Mouse (Mus musculus) A20 (cell line): ENCODE results near the gene Zdhhc3.

Source experiments
- DNase-seq: peaks from one replicate; pipeline ENCODE4 v3.0.0-alpha.2; 2011; ENCODE audit warnings: low read depth, low spot score

The Zdhhc3 gene

DNA sequence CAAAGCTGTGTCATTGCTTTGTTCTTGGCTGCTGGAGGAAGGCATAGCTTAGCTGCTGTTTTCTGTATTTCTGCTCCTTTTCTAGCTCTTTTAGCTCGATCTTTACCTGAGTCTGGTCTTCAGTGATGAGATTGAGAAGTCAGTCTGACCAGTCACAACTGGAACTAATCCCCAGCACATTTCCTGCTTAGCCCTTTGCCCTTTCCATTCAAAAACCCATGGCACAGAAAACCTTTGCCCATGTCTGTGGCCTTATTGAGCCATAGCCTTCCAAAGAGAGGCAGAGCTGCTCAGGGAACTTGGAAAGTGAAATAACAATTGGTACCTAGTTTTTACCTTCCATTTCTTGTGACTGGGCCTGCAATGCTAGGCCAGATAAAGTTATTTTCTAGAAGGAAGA, 2.6 kb upstream of the Zdhhc3 start:
- DNase-seq: no peak

DNA sequence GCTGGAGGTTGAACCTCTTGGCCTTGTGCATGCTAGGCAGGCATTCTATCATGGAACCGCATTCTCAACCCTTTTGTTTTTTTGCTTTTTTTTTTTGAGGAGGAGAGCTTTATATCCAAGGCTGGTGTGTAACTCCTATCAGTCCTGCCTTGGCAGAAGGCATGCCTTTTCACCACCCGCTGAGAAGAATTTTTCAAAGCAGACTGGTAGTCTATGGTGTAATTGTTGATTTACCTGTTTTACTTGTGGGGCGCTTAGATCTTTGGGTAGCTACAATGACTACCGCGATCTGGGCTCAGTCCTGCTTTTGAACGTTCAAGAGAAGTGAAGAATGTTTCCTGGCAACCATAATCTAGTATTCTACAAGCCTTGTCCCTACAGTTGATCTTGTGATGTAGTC, 926 bp upstream of the Zdhhc3 start:
- DNase-seq: peak; percentile 34

DNA sequence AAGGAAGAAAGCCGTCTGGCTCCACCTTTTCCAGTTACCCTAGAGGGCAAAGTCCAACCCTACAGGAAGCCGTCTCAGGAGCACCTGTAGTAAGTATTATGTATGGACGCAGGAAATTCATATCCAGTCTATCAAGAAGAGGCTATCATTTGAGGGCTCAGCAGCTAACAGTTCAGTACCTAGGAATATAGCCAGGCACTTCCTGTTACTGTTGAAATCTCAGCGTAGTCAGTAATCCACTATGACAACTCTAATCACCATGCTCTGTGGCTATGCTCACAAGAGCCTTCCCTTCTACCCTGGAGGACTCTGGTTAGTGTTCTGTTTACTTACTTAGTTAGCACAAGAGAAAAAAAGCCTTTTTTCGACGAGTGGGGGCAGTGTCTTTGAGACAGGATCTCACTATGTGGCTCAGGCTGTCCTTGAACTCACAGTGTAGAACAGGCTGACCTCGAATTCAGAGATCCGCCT, 1.2 kb downstream of the Zdhhc3 start:
- DNase-seq: peak; percentile 68

DNA sequence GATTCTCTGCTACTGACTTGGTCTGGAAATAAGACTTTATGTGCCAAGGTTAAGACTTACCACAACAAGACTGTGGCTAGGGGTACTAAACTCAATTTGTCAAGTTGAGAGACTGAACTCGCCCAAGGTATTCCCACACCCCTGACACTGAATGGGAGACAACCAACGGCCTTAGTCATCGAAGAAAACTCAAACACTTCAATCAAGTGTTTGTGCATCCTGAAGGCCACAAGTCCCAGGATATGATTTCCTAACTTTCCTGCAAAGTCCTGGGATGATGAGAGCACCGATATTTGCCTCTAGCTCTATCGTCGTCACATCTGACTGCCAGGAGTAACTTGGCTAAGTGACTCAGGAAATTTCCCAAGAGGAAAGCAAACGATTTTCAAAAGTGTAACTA, 3.8 kb downstream of the Zdhhc3 start:
- DNase-seq: no peak

DNA sequence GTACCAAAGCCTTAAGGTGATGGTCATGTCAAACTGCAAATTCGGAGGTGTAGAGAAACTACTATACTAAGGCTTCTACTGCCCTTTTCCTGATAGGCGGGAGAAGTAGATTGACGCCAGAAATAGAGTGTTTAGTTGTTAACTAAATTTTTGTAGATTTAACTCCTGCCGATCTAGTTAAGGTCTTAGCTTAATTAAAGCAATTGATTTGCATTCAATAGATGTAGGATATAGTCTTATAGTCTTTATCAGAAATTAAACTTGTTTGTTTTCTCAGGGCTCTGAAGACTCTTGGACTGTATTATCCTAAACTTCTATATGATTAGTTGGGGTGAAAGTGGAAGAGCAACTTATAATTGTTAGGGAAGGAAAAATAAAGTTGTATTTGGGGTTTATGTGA, 5.8 kb downstream of the Zdhhc3 start:
- no peak for DNase-seq

DNA sequence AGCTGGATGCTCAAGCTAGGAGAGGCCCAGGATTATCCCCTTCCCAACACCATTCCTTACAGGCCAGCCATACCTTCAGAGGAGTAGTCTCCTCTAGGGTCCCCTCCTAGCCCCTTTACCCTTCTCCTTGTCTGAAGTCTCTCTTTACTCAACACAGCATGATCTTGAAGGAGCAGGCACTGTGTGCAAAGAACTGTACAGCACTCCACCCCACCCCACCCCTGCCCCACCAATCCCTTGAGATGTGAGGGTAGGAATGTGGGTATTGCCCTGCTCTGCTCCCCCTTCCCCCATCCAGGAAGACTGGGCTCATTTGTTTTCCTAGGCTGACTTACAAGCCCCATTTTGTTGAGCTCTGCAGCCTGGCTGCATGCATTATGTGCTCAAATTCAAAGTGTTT, 8.6 kb downstream of the Zdhhc3 start:
- DNase-seq: no peak

DNA sequence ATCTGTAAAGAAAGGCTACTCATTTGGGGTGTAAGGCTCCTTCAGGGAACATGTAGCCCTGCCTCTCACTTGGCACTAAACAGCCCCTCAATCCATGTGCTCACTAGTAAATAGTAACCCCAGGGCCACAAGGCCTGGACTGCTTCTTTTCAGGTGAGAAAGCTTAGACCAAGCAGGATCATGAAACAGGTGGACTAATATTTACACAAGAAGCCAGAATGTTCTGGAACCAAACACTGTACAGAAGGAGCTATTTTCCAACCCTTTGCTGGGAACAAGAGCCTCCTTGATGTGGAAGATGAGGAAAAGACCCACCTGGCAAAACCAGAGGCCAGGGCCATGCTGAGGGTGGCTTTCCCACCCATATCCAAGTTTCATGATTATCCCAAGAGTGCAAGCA, 9.6 kb downstream of the Zdhhc3 start:
- DNase-seq: no peak

DNA sequence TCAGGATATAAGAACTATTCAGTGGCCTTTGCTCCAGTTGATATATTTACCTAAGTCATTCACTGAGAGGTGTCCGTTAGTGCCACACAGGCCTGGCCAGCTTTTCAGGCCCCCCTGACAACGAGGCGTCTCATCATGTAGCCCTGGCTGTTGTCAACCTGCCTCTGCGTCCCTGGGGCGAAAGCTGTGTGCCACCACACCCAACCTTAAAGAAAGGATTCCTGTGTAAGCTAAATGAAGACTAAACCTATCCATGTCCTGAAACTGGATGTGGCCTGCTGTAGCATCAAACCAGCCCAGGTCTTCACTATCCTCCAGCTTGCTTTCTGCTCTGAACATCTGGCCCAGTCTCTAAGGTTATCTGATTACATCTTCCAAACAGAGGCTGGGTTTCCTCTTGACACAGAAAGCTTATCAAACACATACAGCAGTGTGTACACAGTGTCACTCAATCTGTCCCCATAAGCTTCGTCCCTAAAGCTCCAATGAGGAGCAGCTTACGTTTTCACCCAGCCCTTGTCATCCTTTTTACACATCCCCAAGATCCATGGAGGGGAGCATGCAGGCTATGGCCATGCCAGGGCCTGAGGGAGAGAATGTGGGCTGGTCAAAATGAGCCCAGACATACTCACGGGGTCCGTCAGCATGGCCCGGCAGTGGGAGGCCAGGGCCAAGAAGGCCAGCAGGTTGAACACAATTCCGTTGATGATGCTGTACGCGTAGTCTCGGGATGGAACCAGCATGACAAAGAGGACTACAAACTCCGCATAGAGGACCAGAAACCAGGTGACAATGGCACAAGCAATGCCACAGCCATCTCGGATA, 13.2 kb downstream of the Zdhhc3 start:
- no peak for DNase-seq

DNA sequence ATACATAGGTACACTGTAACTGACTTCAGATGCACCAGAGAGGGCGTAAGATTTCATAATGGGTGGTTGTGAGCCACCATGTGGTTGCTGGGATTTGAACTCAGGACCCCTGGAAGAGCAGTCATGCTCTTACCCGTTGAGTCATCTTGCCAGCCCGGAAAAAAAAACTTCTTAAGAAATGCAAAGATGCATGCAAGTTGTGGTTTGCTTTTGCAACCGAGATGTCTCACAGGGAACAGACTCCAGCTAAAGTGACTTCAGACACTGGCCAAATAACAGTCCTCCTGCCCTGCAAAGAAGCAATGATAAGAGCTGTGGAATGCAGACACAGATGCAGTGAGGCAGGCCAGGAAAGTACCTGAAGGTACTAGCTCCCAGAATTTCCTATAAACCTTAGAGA, 22.2 kb downstream of the Zdhhc3 start:
- no peak for DNase-seq

DNA sequence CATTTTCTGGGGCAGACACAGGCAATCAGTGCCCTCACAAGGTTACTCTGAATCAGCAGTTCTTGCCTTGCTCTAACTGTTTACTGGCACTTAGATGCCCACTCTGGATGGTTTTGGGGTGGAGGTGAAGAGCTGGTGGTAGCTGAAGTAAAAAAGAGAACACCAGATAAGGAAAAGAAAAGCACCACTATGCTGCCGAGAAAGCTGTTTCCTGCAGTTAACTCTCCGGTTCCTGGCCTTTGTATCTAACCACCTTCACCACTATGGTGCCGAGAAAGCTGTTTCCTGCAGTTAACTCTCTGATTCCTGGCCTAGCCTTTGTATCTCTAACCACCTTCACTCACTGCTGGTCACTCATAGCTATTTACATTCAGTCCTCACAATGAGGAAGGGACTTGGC, 25.4 kb downstream of the Zdhhc3 start:
- DNase-seq: no peak

DNA sequence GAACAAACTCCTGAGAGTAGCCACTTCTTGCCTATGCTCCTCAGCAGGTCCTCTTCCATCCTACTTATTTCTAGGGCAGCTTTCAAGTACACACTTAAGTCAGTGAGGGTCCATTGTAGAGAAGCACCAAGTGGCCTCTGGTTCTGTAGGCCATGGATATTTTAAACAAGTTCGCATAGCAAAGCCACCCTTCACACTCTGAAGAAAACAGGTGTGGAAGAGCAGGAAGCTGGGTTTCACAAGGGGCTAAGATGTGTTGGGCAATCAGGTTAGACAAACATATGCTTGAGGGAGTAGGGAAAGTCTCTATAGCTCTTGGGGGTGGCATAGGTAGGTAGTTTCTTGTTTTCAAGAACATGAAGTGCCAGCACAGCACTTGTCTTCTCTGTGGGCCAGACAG, 27.6 kb downstream of the Zdhhc3 start:
- DNase-seq: no peak

DNA sequence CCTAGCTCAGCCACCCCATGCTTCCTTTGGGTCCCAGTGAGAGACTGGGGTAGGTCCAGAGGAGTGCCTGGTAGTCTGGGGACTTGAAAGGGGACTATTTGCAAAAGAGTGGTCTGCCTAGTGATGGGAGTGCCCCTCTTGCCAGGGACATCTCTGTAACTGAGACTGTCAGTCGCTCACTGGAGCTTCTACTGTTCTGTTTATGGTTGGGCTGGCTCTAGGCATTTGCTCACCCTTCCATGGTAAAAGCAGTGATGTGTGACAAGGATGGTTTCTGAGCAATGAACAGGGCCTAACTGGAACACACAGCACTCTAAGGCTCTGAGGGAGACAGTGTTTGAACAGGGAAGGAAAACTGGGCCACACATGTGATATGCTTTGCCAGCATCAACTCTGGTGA, 32.2 kb downstream of the Zdhhc3 start:
- no peak for DNase-seq

DNA sequence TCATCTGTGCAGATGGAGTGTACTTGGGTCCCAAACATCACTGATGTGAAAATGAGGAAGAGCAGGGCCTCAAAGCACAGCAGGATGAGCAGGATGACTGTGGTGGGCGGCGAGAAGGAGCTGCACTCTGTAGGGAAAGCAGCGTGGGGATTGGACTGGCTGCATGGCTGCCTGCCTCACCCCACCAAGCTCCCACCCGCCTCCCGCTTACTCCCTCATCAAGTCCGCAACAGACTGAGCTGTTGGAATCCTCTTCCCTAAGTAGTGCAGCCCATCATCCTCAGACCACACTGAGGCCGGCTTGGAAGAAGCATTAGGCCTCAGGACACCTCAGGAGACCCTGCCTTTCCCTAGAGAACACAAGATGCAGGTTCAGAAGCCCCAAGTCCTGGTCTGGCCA, 32.6 kb downstream of the Zdhhc3 start:
- DNase-seq: no peak

DNA sequence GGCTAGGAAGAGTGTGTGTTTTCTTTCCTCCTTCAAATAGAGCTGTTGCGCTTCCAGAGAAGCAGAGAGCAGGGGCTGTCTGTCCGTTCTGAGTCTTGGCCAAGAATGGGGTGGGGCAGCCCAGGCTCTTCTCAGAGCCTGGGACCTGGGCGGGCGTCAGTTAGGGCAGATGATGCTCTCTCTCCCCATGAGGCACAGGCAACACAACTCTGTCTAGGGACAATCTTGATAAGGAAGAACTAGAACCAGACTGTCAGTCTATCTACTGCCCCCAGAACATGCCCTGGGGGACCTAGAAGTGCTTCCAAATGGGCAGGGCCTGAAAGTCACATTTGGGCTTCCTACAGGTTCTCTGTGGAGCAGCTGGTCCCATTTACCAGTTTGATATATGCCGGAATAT, 33.9 kb downstream of the Zdhhc3 start:
- no peak for DNase-seq

DNA sequence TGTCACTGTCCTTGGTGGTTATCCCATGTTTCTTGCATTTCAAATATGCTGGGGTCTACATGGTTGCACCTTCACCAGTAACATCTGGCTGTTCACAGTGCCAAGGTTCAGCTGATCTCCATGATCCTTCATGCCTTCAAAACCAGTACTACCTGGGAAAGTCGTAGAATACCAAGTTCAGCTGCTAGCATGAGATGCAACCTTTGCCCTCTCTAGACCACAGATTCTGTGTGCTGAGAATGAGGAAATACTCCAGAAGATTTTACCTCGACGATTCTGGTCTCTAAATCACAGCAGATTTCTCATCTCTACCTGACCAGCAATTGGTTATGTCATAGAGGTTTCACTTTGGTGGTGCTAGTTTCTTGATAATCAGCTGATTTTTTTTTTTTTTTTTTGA, 52.8 kb downstream of the Zdhhc3 start:
- DNase-seq: no peak

DNA sequence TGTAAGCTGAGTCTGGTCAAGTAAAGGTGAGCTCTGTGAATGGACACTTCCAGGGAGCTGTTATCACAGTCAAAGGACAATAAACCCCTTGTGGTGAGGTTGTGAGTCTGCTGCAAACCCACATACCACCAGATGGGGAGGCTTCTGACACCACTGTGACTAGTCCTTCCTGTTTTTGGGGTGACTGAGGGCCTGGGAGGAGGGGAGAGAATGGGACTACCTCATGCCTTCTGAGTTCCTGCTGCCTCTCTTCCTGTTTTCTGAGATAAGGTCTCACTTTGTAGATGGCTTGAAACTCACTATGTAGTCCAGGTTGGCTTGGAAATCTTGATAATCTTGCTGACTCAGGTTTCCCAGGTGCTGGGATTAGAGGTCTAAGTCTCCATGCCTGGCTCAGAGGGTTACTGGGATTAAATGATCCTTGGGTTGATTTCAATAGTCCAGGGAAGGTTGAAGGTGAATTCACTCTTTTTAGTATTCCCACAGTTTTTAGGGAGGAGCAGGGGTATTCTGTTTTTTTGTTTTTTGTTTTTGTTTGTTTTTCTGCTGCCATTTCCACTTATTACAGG, 54.2 kb downstream of the Zdhhc3 start:
- peak; percentile 72 for DNase-seq

DNA sequence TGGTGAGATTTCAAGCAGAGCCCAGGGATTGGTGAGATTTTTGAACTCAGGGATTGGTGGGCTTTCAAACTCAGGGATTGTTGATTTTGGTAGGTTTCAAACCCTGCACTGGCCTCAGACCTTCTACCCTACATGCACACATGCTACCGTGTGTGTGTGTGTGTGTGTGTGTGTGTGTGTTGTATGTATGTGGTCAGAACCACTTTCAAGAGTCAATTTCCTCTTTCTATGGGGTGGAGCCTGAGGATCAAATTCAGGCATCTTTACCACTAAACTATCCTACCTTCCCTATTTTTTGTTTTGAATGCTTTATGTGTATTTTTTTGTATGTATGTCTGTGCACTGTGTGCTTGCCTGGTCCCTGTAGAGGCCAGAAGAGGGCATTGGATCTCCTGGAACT, 65.3 kb downstream of the Zdhhc3 start:
- DNase-seq: no peak

DNA sequence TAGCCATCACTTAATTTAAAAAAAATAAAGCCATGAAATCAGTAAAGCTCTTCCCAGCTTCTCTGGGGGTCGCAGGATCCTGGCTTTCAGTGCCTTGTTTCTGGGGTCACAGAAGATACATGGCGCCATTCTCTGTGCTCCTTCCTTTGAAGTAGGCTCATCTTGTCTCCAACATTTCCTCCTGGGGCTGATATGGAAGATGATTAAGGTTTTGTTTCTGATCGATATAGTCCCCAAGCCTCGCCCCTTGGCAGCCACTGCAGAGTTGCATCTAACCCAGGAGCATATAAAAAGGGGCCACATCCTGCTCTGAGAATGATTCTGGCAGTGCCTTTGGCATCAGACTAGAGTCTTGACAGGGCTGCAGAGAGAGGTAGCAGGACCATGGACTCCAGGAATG, 78.6 kb downstream of the Zdhhc3 start, which contains the start of gene Tgm4:
Tgm4 (plus strand) TSS at position 301 of the 400 bp plus-strand sequence.
- DNase-seq: no peak

DNA sequence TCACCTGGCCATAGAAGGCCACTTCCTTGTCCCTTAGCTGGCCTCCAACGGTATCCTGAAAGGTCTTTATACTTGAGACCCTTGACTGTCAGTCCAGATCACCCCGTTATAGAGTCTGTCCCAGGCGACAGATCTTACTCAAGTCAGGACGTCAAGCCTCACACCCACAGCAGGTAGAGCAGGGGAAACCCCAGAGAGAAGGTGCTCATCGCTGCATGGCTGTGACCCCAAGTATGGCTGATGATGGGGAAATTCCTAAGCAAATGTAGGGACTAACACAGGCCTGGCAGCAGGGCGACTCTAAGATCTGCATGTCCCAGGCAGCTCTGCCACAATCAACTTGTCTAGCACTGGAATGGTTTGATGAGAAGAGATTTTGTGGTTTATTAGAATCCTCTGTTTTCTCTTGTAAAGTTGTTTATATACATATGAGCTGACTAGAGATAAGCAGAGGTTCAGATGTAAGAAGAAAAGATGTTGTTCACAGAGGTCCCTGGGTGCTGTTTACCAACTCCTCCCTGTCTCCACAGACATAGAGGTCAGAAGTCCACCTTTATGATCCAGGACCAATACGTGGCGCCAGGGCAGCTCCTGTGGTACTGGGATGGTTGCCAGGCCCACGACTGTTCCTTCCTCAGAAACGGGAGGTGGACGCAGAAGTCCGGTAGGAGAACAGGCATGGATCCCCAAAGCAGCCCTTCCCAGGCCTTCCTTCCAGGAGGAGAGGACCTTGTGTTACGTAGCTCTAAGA, 81.3 kb downstream of the Zdhhc3 start:
- DNase-seq: no peak

DNA sequence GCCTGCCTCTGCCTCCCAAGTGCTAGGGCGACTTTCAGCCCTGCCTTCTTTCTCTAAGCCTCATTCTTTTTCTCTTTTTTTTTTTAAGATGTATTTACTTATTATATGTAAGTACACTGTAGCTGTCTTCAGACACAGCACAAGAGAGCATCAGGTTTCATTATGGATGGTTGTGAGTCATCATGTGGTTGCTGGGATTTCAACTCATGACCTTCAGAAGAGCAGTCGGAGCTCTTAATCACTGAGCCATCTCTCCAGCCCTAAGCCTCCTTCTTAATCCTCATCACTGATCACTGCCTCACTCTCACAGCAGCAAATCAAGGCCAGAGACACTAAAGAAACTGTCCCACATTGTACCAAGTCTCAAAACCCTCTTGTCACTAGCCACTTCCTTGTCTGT, 88.8 kb downstream of the Zdhhc3 start:
- DNase-seq: no peak

DNA sequence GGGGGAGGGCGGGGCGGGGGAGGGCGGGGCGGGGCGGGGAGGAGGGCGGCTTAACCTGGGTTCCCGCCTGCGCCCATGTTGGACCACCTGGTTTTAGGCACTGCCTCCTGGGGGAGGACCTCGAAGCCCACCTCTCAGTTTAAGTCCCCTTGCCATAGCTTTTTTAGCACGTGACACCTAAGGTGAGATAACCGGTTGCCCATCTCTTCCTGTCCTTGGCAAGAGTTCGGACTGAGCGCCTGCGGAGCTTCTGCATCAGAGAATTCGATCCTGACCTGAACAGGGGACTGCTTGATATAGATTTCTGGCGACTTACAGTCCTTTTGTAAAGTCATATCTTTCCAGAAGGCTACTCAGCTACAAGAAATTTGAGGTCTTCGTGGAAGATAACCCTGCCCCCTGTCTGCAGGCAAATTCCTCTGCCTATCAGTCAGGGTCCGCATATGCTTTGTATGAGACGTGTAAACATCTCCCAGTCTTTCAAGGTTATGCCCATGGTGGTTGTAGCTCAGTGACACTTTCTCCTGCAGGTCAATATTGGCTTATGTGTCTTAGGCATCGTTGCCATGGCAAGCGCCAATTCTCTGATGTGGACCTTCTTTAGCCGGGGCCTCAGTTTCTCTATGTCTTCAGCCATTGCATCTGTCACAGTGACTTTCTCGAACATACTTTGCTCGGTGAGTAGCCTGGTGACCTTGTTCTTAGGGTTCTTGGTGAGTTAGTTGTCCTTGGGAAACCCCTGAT, 91.2 kb downstream of the Zdhhc3 start:
- DNase-seq: no peak
